ENCODE assay signal across 13 mouse cellular contexts in the genomic region with DNA sequence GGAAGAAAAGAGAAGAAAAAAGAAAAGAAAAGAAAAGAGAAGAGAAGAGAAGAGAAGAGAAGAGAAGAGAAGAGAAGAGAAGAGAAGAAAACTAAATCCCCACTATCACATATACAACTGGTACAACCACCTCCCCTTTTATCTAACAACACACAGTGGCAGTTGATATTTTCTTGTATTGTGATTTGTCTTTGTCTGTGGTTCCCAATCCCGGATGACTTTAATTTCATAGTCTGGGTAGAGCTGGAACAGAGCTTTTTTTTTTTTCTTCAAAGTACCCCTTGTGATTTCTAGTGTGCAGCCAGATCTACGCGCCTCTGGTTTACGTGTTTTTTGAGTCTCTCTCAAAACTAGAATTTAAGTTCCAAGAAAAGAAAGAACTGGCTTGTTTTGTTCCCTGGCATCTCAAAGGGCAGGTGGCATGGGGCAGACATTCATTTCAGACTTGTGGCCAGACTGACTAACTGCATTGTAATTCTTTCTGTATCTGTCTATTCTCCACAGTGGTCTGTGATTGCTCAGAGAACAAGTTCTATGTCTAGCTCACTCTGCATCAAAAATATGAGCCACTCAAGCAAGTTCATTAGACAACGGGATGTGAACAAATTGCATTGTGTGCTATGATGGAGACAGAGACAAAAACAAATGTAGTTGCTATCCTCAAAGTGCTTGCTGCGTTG. TPM values are rescaled to one million over a fixed set of nuclear protein-coding genes. Genes with fewer than 3 reads are reported as not detected.
DNase-seq lines count a peak whose midpoint lies in the region; ATAC-seq and TF ChIP-seq lines count a peak whose summit lies in the region.
"Had no signal": no experiment of that assay in that cellular context is flagged by ENCODE, and none has a peak within 500 bp of the region (broad histone marks: within the 10 kb centered on the region; RNA-seq: fewer than 3 reads in every experiment).

No protein-coding gene starts in this region.

- TF ChIP-seq CTCF in kidney, postnatal 0 days (IDR thresholded peaks at IDR 0.05; ENCODE audit: low read depth), result peak; percentile 21; the same call in 1 of the 2 replicates
- peak in 1 of 2 experiments; percentile 33; a peak in 2 of 4 replicates for TF ChIP-seq CTCF in CH12.LX (conservative IDR thresholded peaks at IDR 0.05 in 1 of 2, IDR thresholded peaks at IDR 0.05 in 1 of 2; ENCODE audit: low read depth in 2 of 2, low read length in 2 of 2)

- no peak; the same call in 1 of the 2 replicates for TF ChIP-seq RAD21 in CH12.LX (IDR thresholded peaks at IDR 0.05; ENCODE audit: low read depth, low read length)

- 86% methylated on average over 6 of the region's 6 CpGs for WGBS in kidney, postnatal 0 days
- WGBS in liver, embryonic 12.5 days (ENCODE audit: insufficient replicate concordance), result 52% methylated on average over 6 of the region's 6 CpGs

- peaks cover 46% of the 10 kb centered on the region for H3K79me2 ChIP-seq in CH12.LX (replicated peaks; ENCODE audit: control insufficient read depth, extremely low read depth, insufficient read depth, poor library complexity, severe bottlenecking)

- no peak for TF ChIP-seq POLR2A in CH12.LX (IDR thresholded peaks at IDR 0.05; ENCODE audit: low read depth, low read length)

- no peak overlapping the region for H3K4me3 ChIP-seq in kidney, postnatal 0 days (replicated peaks; ENCODE audit: low read depth, low read length)
- peak overlapping the region; percentile 17 to 55 (median 32) for H3K4me3 ChIP-seq in CH12.LX (replicated peaks in 1 of 3; ENCODE audit: low read depth in 2 of 3, low read length in 2 of 3, poor library complexity in 1 of 3)
- H3K4me3 ChIP-seq in liver, embryonic 12.5 days, result no peak overlapping the region
- H3K4me3 ChIP-seq: heart, embryonic 12.5 days had no signal

- no peaks in the 10 kb centered on the region for H3K36me3 ChIP-seq in kidney, postnatal 0 days (ENCODE audit: insufficient read depth, low read length)
- H3K36me3 ChIP-seq in CH12.LX (replicated peaks in 1 of 2; ENCODE audit: control insufficient read depth in 1 of 2, insufficient read depth in 1 of 2, low read length in 1 of 2), result peaks cover 0 to 12% of the 10 kb centered on the region in 2 experiments
- no peaks in the 10 kb centered on the region for H3K36me3 ChIP-seq in liver, embryonic 12.5 days
- H3K36me3 ChIP-seq: heart, embryonic 12.5 days had no signal

- no peak overlapping the region for H3K27ac ChIP-seq in kidney, postnatal 0 days
- H3K27ac ChIP-seq in CH12.LX (ENCODE audit: insufficient read depth, low read depth), result peak overlapping the region; percentile 90
- no peak overlapping the region for H3K27ac ChIP-seq in liver, embryonic 12.5 days

- 0 out of 2 replicates have a peak, but pooled peaks cover 8% of the 10 kb centered on the region for H3K4me1 ChIP-seq in kidney, postnatal 0 days (replicated peaks; ENCODE audit: insufficient read depth, low read length)
- H3K4me1 ChIP-seq in CH12.LX (ENCODE audit: control insufficient read depth in 1 of 2, insufficient read depth in 2 of 2), result peaks cover 31 to 88% of the 10 kb centered on the region in 2 experiments
- H3K4me1 ChIP-seq in liver, embryonic 12.5 days, result peaks cover 41% of the 10 kb centered on the region

- H3K4me2 ChIP-seq in kidney, postnatal 0 days (ENCODE audit: low read length), result no peak overlapping the region
- H3K4me2 ChIP-seq in CH12.LX (ENCODE audit: insufficient read depth, low read depth, poor library complexity, severe bottlenecking), result peak overlapping the region; percentile 93
- H3K4me2 ChIP-seq in liver, embryonic 12.5 days, result peak overlapping the region; percentile 21
- H3K4me2 ChIP-seq: heart, embryonic 12.5 days had no signal

- H3K9ac ChIP-seq in kidney, postnatal 0 days (ENCODE audit: low read depth, low read length), result no peak overlapping the region
- H3K9ac ChIP-seq in CH12.LX (ENCODE audit: insufficient read depth, low read depth), result peak overlapping the region; percentile 72
- H3K9ac ChIP-seq in liver, embryonic 12.5 days, result no peak overlapping the region
- H3K9ac ChIP-seq: heart, embryonic 12.5 days had no signal

- H3K27me3 ChIP-seq in kidney, postnatal 0 days (ENCODE audit: insufficient read depth, low read length), result no peaks in the 10 kb centered on the region
- H3K27me3 ChIP-seq in CH12.LX (replicated peaks), result no peaks in the 10 kb centered on the region
- H3K27me3 ChIP-seq in liver, embryonic 12.5 days (replicated peaks), result no peaks in the 10 kb centered on the region
- H3K27me3 ChIP-seq: heart, embryonic 12.5 days had no signal

- peak; percentile 6; the same call in 1 of the 2 replicates for TF ChIP-seq EP300 in CH12.LX (IDR thresholded peaks at IDR 0.05; ENCODE audit: low read length)

- dilution Hi-C loops in CH12.LX (cut with MboI; ENCODE audit: extremely low pct_ligation_motif_present, extremely low pct_unique_long_range_greater_than_20kb, low sequenced_read_pairs), result no loop called here

- no peak for ATAC-seq in kidney, postnatal 0 days (replicated peaks; ENCODE audit: low FRiP score, low read depth)
- peak; percentile 37 for ATAC-seq in activated CD4-positive, CD25-positive, alpha-beta regulatory T cell, adult 4 months
- ATAC-seq in liver, embryonic 12.5 days, result no peak
- ATAC-seq in granulocyte monocyte progenitor cell, adult 5-6 weeks (replicated peaks; ENCODE audit: poor library complexity, severe bottlenecking), result no peak
- no peak for ATAC-seq in megakaryocyte-erythroid progenitor cell, adult 5-6 weeks (replicated peaks; ENCODE audit: low FRiP score, low TSS enrichment, poor library complexity, severe bottlenecking)

- no peaks in the 10 kb centered on the region for H3K9me3 ChIP-seq in kidney, postnatal 0 days (replicated peaks; ENCODE audit: low read length)
- H3K9me3 ChIP-seq in CH12.LX (replicated peaks; ENCODE audit: low read length), result no peaks in the 10 kb centered on the region
- no peaks in the 10 kb centered on the region for H3K9me3 ChIP-seq in liver, embryonic 12.5 days (replicated peaks)
- H3K9me3 ChIP-seq: heart, embryonic 12.5 days had no signal

- DNase-seq in kidney, postnatal 0 days (ENCODE audit: low spot score), result no peak
- DNase-seq in kidney, postnatal 4 days, result no peak
- DNase-seq in CH12.LX (ENCODE audit: extremely low read depth), result no peak
- DNase-seq in cerebellum, postnatal 10 days, result no peak
- DNase-seq: cerebellum, postnatal 14 days; kidney, postnatal 10 days; lung, postnatal 10 days; spleen, adult 18-20 months had no signal

- in situ Hi-C loops in CH12.LX (cut with MboI; ENCODE audit: low pct_ligation_motif_present, low pct_unique_long_range_greater_than_20kb, low sequenced_read_pairs), result loop anchor here (10.0 kb wide), 1 partner anchor 95 kb away; no protein-coding TSS in a partner anchor

TF ChIP-seq in CH12.LX, 34 proteins besides CTCF, POLR2A, EP300 and RAD21 (continues in another document):
- TF ChIP-seq SMC3 (IDR thresholded peaks at IDR 0.05; ENCODE audit: low read depth, low read length) (no peak), ETS1 (conservative IDR thresholded peaks at IDR 0.05; ENCODE audit: low read depth, low read length) (no peak; the same call in 1 of the 2 replicates), POLR2AphosphoS2 (IDR thresholded peaks at IDR 0.05; ENCODE audit: low read depth, low read length) (no peak), CHD1 (IDR thresholded peaks at IDR 0.05; ENCODE audit: low read depth, low read length) (peak; percentile 40; the same call in 1 of the 2 replicates), UBTF (IDR thresholded peaks at IDR 0.05; ENCODE audit: low read depth, low read length) (no peak), HCFC1 (IDR thresholded peaks at IDR 0.05; ENCODE audit: low read depth, low read length) (no peak; the same call in 1 of the 2 replicates), TCF12 (IDR thresholded peaks at IDR 0.05; ENCODE audit: low read depth, low read length) (no peak), MYC (IDR thresholded peaks at IDR 0.05; ENCODE audit: low read depth, low read length) (peak; percentile 14; the same call in 1 of the 2 replicates), NELFE (IDR thresholded peaks at IDR 0.05; ENCODE audit: low read depth, low read length) (no peak; the same call in 1 of the 2 replicates), JUN (IDR thresholded peaks at IDR 0.05; ENCODE audit: insufficient read depth, low read depth, low read length) (no peak), KAT2A (IDR thresholded peaks at IDR 0.05; ENCODE audit: insufficient replicate concordance, low read length) (no peak), USF1 (IDR thresholded peaks at IDR 0.05; ENCODE audit: low read depth, low read length) (no peak), JUND (conservative IDR thresholded peaks at IDR 0.05; ENCODE audit: low read depth, low read length) (no peak), CHD2 (IDR thresholded peaks at IDR 0.05; ENCODE audit: low read length) (no peak), ZKSCAN1 (IDR thresholded peaks at IDR 0.05; ENCODE audit: borderline replicate concordance, low read depth, low read length) (no peak), MAZ (IDR thresholded peaks at IDR 0.05; ENCODE audit: low read depth, low read length) (no peak), NRF1 (IDR thresholded peaks at IDR 0.05; ENCODE audit: low read depth, low read length) (no peak), GABPA (IDR thresholded peaks at IDR 0.05; ENCODE audit: insufficient replicate concordance, low read depth, low read length) (no peak), SIN3A (IDR thresholded peaks at IDR 0.05; ENCODE audit: low read length) (no peak), ZC3H11A (IDR thresholded peaks at IDR 0.05; ENCODE audit: low read depth, low read length) (no peak), MEF2A (IDR thresholded peaks at IDR 0.05; ENCODE audit: borderline replicate concordance, low read depth, low read length) (no peak), USF2 (conservative IDR thresholded peaks at IDR 0.05; ENCODE audit: low read depth, low read length) (no peak), MXI1 (IDR thresholded peaks at IDR 0.05; ENCODE audit: low read depth, low read length) (0 out of 2 replicates have a peak, but pooled peaks have one; percentile 39), IRF4 (IDR thresholded peaks at IDR 0.05; ENCODE audit: low read depth, low read length) (no peak)

RNA-seq across cellular contexts. Expression of a gene that starts 7.2 kb away (rescaled TPM):
- polyA plus RNA-seq in kidney, postnatal 0 days (2015; fragmentation: Nextera tagmentation; extraction: Ambion mirVana), result 38.5 and 41.4 TPM in 2 replicates
- total RNA-seq in CH12.LX (2012; rRNA removed) (62.9 and 63.4 TPM in 2 replicates), CH12.LX (2014; rRNA removed) (61.8 and 67.7 TPM in 2 replicates)
- 52.1 and 70.0 TPM in 2 replicates for polyA plus RNA-seq in CH12.LX (2012; ENCODE audit: insufficient read length, low read depth)
- polyA plus RNA-seq in activated CD4-positive, CD25-positive, alpha-beta regulatory T cell, adult 4 months (2017; shearing (Covaris generic)), result 10 to 100 TPM; 66.2 to 77.1 TPM
- 10.7 and 11.8 TPM in 2 replicates for polyA plus RNA-seq in liver, embryonic 12.5 days (2016; fragmentation: Nextera tagmentation; extraction: Ambion mirVana)
- 24.8 and 36.0 TPM in 2 replicates for total RNA-seq in granulocyte monocyte progenitor cell, adult 5-6 weeks (2014; fragmentation: Nextera tagmentation)
- total RNA-seq in granulocyte monocyte progenitor cell, adult 5-6 weeks (2017), result 25.9 and 52.6 TPM in 2 replicates
- 1.2 and 11.6 TPM in 2 replicates for total RNA-seq in megakaryocyte-erythroid progenitor cell, adult 5-6 weeks (2014; fragmentation: Nextera tagmentation)
- total RNA-seq in megakaryocyte-erythroid progenitor cell, adult 5-6 weeks (2017), result 5.7 and 11.8 TPM in 2 replicates

Comparison
In these comparisons a context has a peak if more than half of its experiments do, and no peak if none do; other contexts are left out.
1. H3K4me3 ChIP-seq: peak in CH12.LX (3 of 3); none in kidney, postnatal 0 days (single experiment) and liver, embryonic 12.5 days (single experiment).